Mouse (Mus musculus) ZHBTc4 (cell line): ENCODE results near the gene Gnb3.
A peak's percentile ranks its signal among the peaks of the same experiment; 100 is the strongest.

Experiments
- DNase-seq: peaks from one replicate; pipeline ENCODE4 v3.0.0-alpha.2; 2011; ENCODE audit warnings: low read depth, low spot score

The Gnb3 gene

DNA sequence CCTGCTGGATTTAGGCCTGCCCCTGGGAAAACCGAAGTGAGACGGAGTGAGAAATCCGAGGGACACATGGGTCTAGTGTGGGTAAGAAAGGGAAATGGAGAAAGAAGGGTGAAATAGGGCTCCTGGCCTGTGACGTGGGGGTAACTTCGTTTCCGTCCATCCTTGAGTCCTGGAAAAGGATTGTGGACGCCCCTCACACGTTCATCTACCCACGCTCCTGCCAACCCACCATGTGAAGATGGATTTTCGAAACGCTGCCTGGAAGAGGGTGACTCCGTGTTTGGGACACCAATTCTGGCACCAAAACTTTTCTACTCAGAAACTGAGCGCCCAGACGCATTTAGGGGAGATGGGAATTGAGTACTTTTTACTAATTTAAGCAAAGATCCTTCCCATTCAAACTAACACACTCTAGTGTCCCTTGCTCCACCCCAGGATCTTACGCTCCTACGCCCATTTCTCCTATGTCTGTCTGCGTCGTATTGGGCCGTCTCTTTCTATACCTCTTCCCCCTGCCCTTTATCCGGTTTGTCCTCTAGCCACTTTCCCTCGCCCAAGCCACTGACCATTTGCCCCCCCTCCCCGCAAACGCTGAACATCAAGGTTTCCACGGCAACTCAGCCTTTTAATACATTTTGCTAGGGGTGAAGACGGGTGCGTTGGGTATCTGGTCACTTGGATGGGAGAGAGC, 17.9 kb upstream of the Gnb3 start:
- no peak for DNase-seq

DNA sequence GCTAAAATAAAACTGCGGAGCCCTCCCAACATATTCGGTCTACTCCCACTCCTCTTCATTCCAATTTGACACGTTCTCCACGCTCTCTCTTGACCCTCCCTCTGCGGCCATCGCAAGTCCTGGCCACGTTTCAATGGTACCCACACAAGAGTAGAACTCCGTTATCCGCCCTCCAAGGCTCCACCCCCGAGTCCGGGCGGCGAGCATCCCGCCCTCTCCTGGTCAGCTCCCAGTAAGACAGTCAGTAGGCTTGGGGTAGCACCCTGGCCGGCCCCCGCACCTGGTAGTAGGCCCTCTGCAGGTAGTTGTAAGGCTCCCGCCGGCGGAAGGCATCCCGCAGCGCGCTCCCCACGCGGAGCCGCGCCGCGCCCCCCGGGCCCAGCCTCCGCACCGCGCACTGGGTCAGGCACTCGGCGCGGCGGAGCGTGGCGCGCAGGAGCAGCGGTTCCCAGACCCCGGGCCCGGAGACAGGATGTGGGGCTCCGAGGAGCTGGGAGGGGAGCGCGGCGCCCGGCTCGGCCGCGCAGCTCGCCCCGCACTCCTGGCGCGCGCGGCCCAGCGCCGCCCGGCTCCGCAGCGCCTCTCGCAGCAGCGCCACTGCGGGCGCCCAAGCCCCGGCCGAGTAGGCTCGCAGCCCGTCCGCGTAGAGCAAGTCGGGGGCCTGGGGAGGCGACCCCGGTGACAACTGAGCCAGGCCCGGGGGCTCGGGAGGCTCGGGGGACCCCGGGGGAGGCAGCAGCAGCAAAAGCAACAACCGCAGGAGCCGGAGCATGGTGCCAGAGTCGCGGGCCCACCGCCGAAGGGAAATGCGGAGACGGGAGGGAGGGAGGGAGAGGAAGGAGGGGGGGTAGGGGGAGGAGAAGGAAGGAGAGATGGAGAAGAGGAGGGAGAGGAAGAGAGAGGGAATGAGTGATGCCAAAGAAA, 17.1 kb upstream of the Gnb3 start, which contains the start of gene P3h3:
P3h3 (minus strand) TSS at position 837 of the 924 bp plus-strand sequence.
- peak; percentile 95 for DNase-seq

DNA sequence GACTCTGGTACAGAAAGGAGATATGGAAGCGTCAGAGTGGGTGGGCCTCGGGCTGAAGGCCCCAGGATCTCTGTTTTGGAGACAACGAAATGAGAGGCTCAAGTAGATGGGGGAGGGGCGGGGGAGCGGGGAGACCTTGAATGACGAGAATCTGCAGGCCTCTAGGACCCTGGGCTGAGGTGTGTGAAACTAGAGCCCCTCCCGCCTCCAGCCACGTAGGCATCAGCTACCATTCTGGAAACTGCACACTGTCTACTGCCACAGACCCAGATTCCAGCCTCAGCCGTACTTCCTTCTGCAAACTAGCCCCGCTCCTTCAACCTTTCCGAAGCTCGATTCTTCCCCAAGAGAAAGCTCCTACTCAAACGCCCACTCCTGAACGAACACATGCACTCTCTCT, 16.2 kb upstream of the Gnb3 start:
- DNase-seq: peak; percentile 22

DNA sequence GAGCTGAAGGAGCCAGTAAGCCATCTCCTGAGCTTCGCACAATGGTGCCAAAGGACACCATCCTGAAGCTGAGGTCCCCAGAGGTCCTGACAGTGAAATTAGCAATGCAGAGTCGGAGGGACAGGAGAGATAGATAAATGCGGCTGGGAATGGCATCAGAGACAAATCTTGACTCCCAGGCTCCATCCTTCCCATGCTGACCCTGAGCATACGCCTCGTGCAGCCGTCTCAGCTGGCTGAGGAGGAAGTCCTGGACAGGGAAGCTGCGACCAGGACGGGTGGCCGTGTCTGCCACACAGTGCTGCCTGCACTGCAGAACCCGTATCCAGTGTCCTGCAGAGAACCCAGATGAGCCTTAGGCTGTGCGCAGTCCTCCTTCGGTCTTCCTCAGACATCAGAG, 14.6 kb upstream of the Gnb3 start:
- no peak for DNase-seq

DNA sequence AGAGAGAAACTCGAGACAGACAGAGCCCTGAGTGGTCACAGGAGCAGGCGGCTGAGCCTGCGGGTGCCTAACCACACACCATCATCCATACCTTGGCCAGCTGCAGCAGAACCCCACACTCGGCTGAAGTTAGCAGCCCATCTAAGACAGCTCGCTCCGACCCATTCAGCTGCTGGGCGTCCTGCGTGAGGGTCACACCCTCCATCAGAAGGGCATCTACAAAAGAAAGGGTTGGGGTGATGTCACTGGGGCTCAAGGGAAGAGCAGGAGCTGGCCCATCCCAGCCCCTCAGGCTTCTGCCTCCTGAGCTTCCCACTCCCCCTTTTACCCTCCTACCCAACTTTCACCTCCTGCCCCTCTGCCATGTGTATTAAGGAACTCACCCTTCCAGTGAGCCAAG, 10.5 kb upstream of the Gnb3 start:
- peak; percentile 84 for DNase-seq

DNA sequence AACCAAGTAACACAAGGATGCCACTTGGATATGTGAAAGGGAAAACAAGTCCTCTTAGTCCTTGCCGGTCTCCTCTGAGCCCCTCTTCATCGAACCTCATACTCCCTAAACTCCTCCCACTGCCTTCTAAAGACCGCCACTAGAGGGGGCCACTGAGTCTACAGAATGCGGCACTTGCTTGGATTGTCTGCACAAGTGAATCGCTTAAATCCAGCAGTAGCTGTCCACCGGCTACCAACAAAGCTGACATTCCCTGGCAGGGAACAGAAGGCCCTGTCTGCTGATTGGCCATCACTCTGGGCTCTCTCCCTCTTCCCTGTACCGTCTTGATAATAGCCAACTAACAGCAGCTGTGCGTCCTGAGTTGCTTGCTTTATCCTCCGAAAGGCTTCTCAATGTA, 7.2 kb upstream of the Gnb3 start:
- DNase-seq: peak; percentile 96

DNA sequence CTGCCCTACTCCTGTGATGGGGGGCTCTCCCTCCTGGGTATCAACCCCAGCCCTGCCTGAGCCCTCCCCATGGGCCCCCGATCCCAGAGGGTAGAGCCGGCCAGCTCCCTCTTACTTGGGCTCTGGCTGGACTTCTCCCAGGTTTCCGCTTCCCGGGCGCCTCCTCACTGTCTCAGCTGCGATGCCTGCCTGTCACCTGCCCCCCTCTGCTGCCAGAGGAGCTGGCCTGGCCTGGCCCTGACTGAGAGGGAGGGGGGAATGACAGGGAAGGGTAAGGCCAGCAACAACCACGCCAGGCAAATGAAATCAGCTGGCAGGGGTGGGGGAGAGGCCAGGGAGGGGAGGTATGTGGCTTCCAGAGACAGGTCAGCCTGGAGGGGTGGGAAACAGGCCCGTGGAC, 270 bp downstream of the Gnb3 start:
- DNase-seq: no peak

DNA sequence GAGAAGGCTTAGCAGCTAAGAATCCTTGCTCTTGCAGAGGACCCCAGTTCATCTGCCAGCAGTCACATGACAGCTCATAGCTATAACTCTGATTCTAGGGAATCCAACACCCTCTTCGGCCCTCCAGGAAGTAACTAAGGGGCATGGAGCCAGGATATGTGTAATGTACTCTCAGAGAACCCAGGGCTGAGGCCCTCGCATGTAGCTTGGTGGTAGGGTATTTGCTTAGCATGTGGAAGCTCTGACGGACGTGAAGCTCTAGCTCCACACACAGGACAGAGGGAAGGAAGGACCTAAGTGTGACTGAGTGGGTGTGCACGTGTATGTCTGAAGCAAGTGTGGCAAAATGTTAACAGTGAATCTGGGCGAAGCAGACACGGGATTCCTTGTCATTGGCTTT, 3.7 kb downstream of the Gnb3 start:
- no peak for DNase-seq

DNA sequence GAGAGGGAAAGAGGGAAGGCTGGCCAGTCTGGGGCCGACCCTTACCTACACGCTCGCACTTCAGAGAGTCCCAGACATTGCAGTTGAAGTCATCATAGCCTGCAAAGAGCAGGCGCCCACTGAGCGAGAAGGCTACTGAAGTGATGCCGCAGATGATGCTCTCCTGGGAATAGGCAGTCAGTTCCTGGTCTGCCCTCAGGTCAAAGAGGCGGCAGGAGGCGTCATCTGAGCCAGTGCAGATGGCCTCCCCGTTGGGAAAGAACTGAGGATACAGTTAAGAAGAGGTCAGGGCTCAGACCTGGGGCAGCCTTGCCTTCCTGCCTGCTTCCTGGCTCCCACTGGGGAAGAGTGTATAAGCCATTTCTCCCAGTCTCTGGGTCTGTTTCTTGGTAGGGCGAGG, 4.5 kb downstream of the Gnb3 start:
- no peak for DNase-seq

DNA sequence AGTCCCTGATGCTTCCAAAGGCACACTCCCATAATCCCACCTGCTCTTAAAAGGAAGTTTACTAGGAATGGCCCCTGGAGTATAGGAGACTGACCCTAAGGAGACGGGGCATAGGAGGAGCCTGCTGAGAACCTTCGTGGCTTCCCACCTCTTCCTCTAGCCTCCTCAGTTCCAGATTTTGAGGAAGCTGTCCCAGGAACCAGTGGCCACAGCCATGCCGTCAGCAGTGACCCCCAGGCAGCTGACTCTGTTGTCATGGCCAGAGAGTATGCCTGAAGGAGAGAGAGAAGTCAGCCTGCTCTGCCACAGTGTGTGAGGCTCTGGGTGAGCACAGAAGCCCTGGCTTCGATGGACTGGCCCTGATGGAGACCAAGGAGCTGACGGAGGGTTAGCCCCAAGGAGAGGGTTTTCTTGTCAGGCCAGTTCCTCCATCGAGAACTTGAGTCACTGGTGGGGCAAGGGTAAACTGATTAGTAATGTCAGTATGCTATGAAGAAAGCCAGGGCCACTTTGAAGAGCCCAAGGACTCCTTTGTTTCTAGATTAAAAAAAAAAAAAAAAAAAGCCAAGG, 5.5 kb downstream of the Gnb3 start:
- no peak for DNase-seq

DNA sequence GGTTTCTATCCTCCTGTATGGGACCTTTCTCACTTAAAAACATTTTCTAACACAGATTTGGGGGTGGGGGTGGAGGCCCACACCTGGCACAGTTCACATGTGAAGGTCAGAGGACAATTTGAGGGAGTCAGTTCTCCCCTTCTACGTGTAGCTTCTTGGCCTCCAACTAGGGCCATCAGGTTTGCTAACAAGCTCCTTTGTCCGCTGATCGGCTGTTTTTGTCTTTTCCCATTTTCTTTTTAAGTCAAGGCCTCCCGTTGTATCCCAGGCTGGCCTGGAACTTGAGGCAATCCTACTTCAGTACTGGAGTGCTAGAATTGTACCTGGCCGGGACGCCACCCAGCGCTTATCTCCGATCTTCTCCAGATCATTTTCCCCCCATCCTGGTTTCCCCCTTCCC, 8.4 kb downstream of the Gnb3 start:
- DNase-seq: peak; percentile 87

DNA sequence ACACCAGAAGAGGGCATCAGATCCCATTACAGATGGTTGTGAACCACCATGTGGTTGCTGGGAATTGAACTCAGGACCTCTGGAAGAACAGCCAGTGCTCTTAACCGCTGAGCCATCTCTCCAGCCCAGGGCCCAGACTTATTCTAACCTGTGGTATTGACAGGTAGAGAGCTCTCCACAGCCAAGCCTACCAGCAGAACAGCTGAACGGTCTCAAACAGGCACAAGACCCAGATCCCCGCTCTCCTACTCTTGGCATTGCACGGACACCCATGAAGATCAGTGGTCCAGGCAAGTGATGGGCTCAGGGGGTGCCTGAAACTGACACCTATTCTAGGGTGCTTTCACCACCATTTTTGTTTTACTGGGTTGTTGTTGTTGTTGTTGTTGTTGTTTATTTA, 8.9 kb downstream of the Gnb3 start:
- DNase-seq: peak; percentile 46

DNA sequence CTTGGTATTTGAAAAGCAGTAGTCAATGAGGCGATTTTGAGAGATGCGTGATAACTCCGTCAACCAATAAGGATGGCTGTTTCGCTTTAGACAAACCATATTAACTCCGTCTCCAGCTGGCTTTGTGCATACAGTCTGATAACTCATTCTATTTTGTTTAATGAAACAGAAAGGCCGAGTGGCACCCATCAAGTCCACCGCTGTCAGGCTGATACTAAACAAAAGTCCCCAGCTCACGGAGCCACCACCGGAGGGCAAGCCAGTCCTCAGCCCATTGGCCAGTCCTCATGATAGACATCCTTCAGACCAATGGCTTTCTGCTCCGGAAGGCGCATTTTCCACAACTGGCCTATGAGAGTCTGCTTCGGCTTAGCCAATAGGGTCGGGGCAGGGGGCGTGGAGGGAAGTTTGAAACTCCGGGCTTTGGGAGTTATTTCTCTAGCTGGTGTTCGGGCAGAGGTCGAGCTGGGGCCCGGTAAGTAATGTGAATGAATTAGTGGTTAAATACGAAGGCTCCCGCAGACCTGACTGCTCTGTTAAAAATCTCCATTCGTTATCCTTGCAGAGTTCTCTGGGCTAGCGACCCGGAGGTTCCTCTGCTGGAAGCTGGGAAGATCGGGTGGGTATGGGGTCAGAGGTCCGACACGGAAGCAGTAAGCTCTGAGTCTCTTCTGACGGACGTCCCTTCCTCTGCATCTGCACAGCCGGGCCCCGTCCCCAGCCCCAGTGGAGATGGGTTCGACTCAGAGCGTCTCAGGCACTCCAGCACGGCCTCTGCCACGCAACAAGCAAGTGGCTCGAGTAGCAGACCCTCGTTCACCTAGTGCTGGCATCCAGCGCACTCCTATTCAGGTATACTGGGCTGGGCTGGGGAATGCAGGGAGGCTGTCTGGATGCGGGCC, 10.0 kb downstream of the Gnb3 start:
- DNase-seq: peak; percentile 98

DNA sequence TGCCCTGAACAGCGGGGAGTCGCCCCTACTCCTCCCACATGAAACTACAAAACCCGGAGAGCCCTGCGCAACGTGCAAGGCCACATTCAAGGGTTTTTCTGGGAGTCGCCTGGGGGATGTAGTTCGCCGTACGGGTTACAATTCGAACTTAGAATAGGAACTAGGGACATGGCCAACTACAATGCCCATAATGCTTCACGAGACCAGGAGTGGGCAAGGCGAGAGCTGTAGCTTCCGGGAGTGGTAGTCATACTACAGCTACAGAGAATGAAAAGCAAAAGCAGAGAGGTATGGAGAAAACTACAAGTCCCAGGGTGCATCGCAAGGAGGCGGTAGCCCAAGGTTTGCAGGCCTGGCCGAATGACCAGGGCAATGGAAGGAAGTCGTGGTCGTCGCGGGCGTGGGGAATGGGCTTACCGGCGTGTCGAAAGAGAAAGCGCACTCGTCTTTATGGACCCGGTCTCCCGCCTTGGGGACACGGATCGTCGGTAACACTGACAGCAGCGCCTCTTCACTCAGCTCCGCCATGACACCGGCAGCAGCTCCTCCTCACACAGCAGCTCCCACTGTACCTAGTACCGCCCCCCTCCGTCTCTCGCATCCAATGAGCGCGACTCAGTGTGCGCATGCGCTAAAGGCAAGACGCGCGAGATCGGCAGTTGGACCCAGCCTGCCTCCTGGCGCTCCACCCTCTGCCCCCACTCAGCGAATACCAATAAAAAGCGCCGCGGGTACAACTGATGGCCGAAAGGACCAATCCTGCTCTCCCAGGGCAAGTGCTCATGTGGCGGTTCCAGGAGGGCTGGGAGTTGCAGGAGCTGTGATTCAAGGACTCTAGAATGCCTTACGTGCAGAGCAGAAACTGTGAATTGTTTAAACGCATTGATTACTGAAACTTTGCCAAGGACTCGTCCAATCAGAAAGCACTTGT, 10.9 kb downstream of the Gnb3 start, which contains the start of the genes Usp5 and Cdca3:
Usp5 (minus strand) TSS at position 617 of the 931 bp plus-strand sequence.
Cdca3 (plus strand) TSS at position 680 of the 931 bp plus-strand sequence.
- DNase-seq: peak; percentile 100

DNA sequence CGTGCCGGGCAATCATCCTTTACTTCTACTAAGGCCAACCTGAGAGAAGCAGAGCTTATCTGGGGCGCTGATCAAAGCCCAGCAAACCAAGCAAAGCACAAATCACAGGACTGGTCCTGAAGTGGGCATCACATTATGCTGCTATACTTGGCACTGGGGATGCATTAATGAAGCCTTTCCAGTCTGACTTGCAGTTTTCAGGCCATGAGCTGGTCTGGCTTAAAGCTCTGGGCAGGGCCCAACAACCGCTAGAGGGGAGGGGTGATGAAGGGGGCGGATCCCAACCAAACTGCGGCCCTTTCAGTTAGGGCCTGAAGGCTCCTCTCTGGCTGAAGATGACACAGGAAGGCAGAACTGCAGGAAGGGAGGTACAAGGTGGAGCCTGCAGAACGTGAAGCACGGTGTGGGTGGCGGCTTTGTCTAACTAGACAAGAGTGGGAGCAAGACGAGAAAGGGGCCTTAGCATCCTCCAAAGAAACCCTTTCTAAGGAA, 11.9 kb downstream of the Gnb3 start:
- DNase-seq: peak; percentile 90

DNA sequence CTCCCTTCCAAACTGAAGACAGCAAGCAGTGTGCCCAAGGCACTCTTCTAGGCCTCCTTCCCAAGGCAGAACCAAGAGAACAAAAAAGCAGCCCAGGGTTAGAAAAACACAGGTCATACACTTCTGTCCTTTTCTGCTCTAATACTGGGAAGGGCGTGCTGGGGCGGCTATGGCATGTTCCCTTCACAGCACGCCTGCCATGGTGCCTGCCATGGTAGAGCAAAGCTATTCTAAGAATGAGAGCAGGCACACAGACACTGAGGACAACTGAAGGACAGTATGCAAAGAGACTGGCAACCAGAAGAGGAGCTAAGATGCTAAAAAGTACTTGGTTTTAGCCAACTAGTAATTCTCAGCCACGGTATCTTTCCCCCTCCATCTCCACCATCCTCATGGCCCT, 18.0 kb downstream of the Gnb3 start:
- no peak for DNase-seq

DNA sequence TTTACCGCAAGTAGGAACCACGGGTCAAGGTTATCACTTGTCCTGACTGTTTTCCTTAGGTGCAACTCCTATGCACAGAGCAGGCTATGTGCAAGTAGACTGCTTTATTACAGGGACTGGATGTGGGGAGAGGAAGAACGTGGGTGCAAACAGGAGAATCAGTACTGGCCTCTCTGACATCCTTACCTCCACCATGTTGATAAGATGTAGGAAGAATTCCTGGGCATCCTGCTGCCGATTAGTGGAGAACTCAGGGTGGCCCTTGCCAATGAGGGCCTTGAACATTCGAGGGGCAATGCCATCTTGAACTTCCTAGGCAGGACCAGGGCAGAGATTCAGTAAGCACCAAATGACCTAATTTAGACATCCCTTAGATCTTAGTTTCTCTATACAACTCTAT, 19.2 kb downstream of the Gnb3 start:
- DNase-seq: no peak

DNA sequence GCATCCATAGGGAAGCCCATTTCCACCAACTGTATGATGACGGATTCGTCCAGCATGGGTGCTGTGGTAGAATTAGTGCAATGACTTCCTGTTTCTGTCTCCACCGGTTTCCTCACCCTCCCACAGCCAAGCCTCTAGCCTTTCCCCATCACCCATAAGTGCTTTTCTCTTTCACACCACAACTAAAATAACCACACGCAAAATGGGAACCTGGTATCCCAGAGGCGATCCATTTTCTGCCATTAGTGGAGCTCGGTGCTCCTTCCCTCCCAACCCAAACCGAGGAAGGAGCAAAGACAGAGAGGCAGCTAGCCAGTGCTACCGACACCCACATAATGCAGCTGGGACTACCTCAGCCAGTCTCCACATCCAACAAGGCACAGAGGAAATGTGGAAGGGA, 22.1 kb downstream of the Gnb3 start:
- DNase-seq: no peak

DNA sequence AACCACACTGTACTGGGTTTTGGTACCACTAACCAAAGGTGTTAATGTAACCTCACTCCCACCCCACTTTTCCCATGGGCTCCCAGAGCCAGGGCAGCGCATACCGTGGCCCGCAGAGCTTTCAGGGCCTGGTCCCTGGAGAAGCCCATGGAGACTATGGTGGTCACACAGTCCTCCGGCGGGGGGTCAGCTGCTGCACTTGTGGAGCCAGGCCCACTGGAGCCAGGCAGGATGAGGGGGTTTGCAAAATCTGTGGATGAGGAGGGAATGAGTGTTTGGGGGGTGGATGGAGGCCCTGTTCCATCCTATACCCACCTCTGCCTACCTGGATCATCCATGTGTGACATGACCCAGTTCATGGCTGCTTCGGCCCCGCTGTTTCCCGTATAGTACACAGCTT, 22.5 kb downstream of the Gnb3 start:
- no peak for DNase-seq

DNA sequence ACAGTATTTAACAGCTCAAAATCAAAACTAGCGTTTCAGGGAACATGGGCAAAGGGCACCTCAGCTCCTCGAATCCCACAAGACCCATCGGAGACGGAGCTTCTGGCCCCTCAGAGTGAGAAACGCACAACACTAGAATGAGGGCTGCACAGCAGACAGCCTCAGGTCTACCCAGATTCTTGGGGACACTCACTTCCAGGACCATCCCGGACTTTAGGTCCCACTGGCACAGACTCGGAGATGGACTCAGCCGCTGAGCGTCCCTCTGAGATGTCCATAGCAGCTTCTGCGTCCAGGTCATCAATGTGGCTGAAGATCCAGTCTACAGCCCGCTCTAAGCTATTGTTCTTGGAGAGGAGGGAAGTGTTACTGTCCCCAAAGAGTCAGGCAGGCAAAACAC, 22.9 kb downstream of the Gnb3 start:
- no peak for DNase-seq
